Mouse (Mus musculus) monocyte, adult 2 months (primary cell): Measurements from ENCODE around the gene Tgfb1.
"Not testable (repeated sequence)": the region's sequence is repeated elsewhere in the genome, so short reads cannot be mapped to it uniquely, and the experiment has no call there.

Experiments
- DNase-seq, 2 experiments: peaks; one replicate each; pipeline ENCODE4 v3.0.0; 2022; ENCODE audit warnings: low spot score in 2 of 2, low read depth in 1 of 2

Gene Tgfb1

DNA sequence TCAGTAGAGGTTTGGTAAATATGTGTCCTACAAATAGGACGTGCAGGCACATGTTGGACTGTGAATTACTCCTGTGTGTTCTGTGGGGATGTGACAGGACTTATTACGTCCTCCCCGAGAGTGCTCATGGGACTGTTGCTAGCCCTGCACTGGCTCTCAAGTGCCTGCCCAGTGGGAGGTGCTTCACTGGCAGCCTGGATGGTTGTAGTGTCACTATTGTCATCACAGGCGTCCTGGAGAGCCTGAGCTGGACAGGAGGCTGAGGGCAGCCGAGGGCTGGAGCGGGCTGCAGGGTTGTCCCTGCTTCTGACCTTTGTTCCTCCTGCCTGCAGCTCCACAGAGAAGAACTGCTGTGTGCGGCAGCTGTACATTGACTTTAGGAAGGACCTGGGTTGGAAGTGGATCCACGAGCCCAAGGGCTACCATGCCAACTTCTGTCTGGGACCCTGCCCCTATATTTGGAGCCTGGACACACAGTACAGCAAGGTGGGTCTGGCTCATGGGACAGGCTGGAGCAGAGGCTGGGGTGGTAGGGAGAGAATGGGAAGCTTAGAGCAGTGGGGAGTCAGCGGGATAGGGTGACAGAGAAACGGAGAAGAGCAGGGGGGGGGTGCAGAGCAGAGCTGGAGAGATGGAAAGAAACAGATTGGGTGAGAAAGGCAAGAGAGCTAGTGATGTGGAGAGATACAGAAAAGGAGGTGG lies 17.1 kb downstream of the Tgfb1 start:
- DNase-seq: no peak

DNA sequence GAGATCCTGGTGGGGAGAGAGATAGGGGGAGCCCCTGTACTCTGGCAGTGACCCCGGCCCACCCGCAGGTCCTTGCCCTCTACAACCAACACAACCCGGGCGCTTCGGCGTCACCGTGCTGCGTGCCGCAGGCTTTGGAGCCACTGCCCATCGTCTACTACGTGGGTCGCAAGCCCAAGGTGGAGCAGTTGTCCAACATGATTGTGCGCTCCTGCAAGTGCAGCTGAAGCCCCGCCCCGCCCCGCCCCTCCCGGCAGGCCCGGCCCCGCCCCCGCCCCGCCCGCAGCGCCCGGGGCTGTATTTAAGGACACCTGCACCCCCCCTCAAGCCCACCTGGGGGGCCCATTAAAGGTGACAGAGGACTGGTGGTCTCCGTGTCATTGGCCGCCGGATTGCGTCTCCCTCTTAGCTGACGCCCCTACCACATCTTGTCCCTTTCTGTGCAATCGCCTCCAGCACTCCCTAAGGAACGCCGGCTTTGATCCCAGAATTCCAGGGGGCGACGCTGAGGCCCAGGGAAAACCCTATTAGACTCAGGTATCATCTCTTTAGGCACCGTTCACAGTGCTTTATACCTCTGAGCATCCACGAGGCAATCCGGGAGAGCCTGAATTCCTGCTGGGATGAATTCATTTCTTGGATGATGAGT lies 18.0 kb downstream of the Tgfb1 start:
- DNase-seq: no peak

DNA sequence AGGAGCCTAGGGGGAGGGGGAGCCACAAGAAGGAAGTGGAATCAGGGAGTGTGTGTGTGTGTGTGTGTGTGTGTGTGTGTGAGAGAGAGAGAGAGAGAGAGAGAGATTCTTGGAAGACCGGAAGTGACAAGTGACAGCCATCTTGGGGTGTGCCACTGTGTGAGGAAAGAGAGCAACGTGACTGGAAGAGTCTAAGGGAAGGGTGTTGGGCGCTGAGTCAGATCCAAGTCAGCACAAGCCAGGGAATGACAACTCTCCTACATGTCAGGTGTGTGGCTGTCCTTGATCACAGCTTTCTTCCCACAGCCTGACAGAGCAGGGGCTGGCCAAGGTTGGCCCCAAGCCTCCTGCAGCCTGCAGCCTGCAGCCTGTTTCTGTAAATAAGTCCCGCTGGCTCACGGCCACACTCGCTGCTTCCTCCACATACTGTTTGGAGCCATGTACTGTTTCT lies 19.0 kb downstream of the Tgfb1 start:
- peak in 1 of 2 experiments; percentile 49 for DNase-seq

DNA sequence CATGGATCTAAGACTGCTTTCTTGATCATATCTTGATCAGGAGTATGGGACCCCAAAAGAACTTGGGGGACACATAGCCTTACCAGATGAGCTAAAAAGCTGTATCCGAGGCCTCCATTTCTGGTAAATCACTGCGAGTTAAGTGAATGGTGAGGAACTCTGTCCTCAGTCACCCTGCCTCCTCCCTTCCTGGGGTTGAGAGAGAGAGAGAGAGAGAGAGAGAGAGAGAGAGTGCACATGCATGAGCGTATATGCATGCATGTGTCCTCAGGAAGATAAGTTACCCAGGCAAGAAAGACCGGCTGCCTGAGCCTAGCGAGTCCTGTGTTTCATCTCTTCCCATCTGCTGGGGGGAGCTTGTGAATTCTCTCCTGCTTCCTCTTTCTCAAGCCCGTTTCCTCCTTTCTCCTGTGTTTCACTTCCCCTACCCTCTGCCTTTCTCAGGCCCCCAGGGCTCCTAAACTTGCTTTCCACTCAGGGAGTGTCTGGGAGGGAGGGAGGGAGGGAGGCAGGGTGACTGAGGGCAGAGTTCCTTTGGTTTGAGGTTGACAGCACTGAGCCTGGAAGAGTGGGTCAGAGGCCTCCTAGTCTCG lies 19.9 kb downstream of the Tgfb1 start:
- peak; percentile 64 to 76 for DNase-seq

DNA sequence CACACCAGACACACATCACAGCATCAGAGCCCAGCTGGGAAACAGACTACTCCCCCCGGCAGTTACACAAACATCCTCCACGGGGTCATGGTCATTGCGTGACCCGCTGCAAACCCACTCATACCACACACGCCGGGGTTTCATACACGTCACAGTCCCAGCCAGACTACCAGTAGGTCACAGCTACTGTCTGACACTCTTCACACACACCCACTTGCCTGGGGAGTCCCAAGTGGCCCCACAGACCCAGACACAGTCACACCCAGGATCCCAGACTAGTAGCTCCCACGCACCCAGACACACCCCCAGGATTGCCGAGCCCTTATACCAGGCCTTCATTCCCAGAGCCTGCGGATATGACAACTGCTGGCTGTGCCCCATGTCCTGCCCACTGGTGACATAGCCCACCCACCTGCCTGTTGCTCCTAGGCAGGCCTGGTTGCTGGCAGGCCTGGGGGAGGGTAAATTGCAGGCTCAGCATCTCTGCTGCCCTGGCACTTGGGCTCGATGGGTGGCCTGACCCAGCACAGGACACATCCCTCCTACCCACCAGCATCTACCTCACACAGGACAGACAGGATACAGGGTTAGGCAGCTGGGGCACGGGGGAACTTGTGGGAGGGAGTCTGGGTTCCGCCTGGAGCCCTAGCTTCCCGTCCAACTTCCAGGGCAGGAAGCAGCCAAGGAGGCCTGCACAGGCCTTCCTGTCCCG lies 20.9 kb downstream of the Tgfb1 start:
- DNase-seq: peak in 1 of 2 experiments; percentile 81

DNA sequence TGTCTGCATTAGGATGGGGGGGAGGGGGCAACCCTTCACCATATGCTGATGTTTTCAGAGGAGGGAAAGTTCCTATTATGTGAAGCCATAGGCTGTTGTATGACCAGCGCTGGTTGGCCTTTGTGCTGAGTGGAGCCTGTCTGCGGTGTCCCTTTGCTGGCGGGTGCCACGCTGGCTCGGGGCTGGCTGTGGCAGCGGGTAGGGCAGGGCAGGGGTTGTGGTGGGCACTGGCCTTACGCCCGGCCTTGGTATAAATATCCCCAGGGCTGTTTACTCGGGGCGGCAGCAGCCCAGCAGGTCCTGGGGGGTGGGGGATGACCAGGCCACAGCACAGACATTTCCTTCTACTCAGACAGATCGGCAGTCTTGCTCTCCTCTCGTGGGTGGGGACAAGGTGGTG lies 23.2 kb downstream of the Tgfb1 start:
- no peak for DNase-seq

DNA sequence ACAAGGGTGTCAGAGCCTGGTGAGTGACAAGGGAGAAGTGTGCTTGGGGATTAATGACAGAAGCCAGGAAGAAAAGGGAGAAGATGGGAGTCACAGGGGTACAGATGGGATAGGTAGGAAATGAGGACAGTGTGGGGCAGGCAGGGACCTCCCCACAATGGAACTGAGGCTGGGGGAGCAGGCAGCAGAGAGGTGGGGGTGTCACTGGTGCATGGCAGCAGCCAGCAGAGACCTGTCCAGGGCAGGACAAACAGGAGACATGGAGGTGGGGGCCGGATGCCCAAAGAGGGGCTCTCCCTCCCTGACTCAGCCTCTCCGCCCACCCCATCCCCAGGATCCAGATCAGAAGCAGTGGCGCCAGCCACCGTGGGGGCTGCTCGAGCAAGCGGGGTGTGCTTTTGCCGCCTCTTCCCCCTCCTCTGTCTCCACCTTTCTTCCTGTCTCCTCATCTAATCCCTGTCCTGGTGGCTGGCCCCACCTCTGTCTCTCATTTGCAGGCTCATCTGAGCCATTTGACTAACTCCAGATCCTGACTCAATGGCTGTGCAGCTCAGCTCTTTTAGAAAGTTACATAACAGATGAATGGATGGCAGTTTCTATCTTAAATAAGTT lies 23.8 kb downstream of the Tgfb1 start:
- DNase-seq: no peak

DNA sequence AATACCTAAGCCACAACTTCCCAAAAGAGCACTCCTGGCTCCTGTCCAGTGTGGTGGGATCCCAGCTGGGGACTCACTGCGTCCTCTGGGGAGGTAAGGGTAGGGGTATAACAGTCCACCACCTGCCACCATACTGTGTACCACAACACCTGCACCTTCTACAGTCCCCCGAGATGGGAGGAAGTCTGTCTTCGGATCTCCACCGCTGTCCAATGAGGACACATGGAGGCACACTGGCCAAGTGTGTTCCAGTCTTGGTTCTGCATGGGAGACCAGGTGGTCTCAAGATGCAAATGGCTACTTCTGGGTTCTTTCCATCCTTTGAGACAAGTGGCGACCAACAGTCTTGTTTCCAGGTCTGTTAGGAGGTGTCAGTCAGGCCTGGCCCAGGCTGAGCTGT lies 24.4 kb downstream of the Tgfb1 start:
- no peak for DNase-seq

DNA sequence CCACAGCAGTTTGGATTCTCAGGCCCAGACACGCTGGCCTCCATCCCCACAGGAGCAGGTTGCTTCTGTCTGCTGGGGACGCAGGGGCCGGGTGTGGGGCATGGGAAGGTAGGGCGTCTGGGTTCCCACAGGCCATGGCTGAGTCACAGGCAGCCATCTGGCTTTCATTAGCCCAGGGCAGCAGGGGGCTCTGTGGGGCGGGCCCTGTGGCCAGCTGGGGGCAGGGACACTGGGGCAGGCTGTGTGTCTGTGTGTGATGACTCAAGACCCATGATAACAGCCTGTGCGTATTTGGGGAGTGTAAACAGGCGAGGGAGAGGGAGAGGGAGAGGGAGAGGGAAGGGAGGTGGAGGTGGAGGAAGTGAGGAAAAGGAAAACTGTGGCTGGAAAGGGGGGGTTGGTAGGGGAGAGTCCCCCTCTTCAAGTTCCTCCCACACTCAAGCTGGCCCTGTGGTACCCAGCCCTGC lies 25.0 kb downstream of the Tgfb1 start:
- peak in 1 of 2 experiments; percentile 80 for DNase-seq

DNA sequence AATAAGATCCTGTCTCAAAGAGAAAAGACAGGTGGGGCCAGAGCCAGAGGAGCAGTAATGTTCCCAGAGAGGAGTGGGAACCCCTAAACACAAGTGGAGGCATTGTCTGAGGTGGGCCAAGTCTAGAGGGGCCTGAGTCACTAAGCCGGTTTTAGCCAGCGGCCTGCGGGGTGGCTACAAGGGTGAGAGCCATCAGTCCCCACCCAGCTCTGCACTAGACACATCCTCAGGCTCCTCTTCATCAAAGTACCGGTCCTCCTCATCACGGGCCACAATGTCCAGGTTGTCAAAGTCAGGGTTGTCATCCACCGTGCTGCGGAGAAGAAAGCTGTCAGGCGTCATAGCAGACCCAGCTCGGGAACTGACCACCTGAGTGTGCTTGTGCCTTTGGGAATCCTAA lies 26.0 kb downstream of the Tgfb1 start:
- DNase-seq: no peak

DNA sequence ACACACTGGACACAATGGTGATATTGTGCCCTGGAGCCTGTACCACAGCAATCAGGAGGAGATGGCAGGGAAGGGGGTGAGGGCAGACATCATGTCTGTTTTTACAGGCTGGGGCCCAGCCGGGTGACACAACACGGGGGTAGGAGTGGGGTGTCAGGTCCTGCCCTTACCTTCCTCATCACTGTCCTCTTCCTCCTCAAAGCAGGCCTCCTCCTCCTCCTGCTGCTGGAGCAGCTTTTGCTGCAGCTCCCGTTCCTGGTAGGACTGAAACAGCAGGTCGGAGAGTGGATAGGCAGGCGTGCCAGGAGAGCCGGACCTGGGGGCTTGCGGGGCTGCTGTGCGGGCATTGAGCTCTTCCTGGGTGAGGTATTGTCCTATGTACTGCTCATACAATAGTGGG lies 27.8 kb downstream of the Tgfb1 start:
- DNase-seq: no peak

DNA sequence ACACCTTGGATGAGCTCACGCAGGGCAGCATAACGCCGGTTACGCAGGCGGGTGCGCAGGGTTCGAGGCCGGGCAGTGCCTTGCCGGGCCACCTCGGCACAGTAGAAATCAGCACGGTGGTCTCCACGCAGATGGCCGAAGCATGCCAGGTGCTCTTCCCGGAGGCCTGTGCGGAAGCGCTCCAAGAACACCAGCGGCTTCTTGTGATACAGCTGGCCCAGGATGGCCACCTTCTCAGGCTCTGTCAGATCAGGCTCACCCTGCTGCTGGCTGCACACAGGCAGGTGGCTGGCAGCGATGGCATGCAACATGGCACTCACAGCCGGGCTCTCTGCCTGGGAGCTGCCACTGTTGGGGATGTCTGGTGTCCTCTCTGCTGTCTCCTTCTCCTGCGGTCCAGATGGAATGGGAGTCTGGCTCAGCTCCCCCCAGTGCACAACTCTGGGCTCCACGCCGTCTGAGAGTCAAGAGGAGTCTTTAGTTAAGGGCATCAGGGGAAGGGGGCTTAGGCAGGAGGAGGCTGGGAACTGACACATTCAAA lies 29.0 kb downstream of the Tgfb1 start:
- DNase-seq: no peak

DNA sequence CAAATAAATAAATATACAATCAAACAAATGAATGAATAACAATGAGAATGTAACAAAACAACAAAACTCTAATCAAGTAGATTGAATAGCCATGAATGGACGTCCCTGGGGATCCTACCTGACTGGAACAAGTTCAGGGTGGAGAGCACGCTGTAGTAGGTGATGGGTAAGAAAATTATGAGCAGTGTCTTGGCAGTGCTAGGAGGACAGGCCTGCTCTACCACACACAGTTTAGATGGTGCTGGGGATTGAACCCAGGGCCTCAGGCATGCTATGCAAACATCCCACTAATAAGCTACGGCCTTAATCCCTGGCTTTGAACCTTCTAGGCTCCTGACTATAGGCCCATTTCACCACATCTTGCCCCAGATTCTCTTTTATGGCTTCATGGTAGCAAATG lies 30.7 kb downstream of the Tgfb1 start:
- DNase-seq: no peak

DNA sequence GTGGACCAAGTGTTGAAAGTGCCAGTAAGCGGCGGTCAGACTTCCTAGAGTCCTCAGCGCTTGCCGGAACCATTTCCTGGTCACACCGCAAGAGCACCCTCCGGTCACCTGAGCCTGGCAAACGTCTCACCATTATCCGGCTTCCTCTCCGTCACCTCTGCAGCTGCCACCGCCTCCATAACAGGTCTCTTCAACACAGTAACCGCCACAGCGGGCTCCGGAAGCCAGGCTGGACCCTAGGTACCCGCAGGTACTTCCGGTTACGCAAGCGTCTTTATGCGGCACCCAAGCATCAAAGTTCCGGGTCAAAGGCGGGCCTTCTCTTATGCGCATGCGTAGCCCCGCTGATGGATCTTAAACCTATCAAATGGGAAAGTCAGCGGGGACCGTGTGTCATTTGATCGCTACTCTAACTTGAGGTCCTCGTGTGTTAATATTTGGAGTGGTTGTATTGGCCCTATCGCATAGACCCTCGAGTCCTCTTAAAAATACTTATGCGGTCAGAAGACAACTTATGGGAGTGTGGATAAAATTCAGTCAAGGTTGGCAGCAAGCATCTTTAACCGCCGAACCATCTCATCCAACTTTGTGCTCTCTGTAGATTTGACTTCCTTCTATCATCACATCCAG lies 32.1 kb downstream of the Tgfb1 start, which contains the start of gene Ccdc97:
Ccdc97 (minus strand) TSS at position 301 of the 630 bp plus-strand sequence.
- DNase-seq: peak; percentile 77 to 83

DNA sequence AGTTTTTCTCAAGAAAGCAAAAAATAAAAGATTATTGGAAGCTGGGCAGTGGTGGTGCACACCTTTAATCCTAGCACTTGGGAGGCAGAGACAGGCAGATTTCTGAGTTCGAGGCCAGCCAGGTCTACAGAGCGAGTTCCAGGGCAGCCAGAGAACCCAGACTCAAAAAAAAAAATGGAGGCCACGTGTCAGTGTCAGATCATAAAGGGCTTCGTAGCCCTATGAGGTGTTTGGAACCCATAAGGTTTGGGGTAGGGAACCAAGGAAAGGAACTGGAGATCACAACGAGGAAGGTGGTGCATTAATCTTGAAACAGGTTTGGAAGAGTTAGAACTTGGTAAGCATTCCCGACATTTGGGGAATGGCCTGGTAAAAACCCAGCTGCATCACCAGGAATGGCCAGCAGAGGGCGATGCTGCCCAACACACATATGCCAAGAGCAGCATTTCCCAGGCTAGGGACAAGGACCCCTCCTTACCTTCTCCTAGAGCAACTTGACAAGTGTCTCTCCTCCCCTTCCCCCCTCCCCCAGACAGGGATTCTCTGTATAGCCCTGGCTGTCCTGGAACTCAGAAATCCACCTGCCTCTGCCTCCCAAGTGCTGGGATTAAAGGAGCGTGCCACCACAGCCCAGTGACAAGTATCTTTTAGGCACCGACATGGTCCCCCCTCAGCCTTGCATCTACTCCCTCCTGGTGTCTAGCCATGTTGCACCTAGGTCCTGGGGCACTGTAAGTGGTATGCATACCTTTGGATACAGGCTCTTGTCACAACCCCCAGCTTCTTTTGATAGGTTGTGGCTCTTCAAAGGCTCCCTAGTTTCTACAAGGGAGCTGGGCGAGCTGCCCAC lies 33.2 kb downstream of the Tgfb1 start:
- DNase-seq: peak in 1 of 2 experiments; percentile 51

DNA sequence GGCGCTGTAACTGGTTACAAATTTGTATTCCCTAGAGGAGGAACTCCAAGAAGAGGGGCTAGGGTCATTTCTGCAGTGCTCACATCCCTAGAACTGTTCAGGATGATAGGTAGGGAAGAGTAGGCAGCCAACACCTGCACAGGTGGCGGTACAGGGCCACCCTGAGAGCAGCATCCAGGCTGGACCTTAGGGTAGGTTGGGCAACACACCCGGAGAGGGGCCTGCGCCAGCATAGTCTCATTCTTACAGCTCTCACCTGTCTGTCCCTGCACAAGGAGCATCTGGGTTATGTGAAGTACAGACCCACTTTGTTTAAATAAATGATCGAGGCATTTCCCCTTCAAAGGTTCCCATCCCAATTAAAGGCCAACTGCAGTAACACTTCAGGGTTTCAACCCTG lies 34.0 kb downstream of the Tgfb1 start:
- no peak for DNase-seq

DNA sequence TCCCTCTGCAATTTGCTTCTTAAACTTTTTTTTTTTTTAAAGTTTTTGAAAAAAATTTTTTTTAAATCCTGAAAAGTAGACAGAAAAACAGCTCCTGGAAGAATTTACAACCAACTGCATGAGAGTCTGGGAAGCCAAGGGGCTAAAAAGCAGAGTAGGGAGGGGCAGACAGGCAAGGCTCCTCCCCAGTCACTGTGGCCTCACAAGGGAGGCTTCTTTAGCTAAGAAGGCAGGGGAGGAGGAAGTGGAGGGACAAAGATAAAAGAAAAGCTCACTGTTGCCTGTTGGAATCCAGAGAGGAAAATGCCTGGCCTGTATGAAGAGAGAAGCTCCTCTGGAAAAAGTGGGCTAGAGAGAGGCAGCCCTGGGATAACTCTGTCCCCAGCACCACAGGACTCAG lies 35.0 kb downstream of the Tgfb1 start:
- not testable (repeated sequence) for DNase-seq

DNA sequence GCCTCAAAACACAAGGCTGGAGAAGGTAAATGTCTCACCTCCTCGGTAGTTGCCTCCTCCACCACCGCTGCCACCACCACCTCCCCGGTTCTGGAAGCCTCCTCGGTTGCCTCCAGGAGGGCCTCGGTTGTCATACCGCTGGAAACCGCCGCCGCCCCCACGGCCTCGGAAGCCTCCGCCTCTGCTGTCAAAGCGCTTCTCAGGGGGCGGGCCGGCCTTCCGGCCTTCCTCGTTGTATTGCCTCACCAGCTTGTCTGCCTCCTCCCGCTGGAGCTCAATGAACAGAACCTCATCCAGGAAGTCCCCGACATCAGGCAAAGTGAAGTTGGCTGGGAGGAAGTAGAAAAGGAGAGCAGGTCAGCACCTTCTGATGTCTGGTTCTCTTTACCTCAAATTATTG lies 39.1 kb downstream of the Tgfb1 start:
- no peak for DNase-seq

DNA sequence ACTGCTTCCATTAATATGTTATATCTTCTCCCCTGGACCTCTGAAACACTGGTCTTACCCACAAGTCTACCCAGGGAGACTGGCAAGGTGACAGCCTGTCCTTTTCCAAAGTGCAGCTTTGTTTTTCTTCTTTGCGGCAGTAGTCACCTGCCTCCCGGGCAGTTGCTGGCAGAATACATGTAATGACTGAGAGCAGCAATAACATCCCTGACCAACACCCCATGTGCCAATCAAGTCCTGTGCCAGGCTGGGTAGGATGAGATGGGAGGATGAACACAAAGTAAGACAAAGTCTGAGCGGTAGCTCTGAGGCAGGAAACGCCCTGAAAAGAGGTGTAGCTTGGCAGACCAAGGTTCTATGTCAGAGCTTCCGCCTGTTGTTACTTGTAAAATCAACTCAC lies 41.0 kb downstream of the Tgfb1 start:
- DNase-seq: no peak

DNA sequence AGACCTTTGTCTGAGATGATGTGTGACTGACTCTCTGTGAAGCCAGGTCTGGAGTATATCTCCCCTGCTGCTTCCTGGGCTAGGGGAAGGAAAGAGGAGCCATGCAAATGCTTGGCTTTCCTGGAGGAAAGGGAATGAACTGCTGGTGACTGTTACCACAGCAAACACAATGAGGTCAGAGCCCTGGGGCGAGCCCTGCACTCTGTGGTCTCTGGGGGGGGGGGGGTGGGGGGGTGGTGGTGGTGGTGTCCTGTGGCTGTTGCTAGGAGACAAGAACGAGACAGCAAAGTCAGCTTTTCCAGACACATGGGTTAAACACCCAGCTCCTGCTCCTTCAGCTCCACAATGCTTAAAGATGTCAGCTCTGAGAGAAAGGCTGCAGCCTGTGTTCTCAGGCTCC lies 42.6 kb downstream of the Tgfb1 start:
- DNase-seq: no peak
